Mouse (Mus musculus) CH12.LX (cell line): ENCODE results near the gene Rassf2. TPM values are rescaled to one million over a fixed set of nuclear protein-coding genes. Genes with fewer than 3 reads are reported as not detected.

Experiments used
- DNase-seq: peaks from one replicate; pipeline ENCODE4 v3.0.0-alpha.2; 2013; ENCODE audit errors: extremely low read depth
- H3K27ac ChIP-seq: 2 replicates; pipeline ENCODE4 v1.5.1; 2012; ENCODE audit warnings: low read depth, mild to moderate bottlenecking, control low read depth, moderate library complexity; ENCODE audit not compliant: insufficient read depth
- H3K27me3 ChIP-seq: replicated peaks from 2 replicates; pipeline ENCODE3; 2012; ENCODE audit warnings: inconsistent platforms
- H3K36me3 ChIP-seq, 2 experiments: replicated peaks in 1 of 2; 2 replicates each; pipeline versions ENCODE3 to v1.6.1; 2012; ENCODE audit warnings: inconsistent platforms in 1 of 2, low read length in 1 of 2, mild to moderate bottlenecking in 1 of 2, mixed read lengths in 1 of 2, moderate library complexity in 1 of 2; ENCODE audit not compliant: control insufficient read depth in 1 of 2, insufficient read depth in 1 of 2
- H3K4me1 ChIP-seq, 2 experiments: 2 replicates each; pipeline ENCODE4 v1.6.1; 2012; ENCODE audit warnings: inconsistent platforms in 1 of 2, moderate library complexity in 1 of 2; ENCODE audit not compliant: insufficient read depth in 2 of 2, control insufficient read depth in 1 of 2
- H3K4me2 ChIP-seq: 2 replicates; pipeline ENCODE4 v1.6.1; 2012; ENCODE audit warnings: low read depth, mild to moderate bottlenecking, control low read depth; ENCODE audit not compliant: poor library complexity, insufficient read depth, severe bottlenecking
- H3K4me3 ChIP-seq, 3 experiments: fragments of 150-350 bp in 1 of 3; sonication (generic) in 1 of 3; replicated peaks in 1 of 3; 2 replicates each; pipeline versions ENCODE3 to v1.5.1; 2011 to 2012; ENCODE audit warnings: low read depth in 2 of 3, low read length in 2 of 3, mild to moderate bottlenecking in 2 of 3, moderate library complexity in 2 of 3, control low read depth in 1 of 3, improper control_type of control experiment in 1 of 3, inconsistent platforms in 1 of 3, mixed read lengths in 1 of 3; ENCODE audit not compliant: poor library complexity in 1 of 3
- H3K79me2 ChIP-seq: replicated peaks from 2 replicates; pipeline ENCODE4 v1.6.1; 2012; ENCODE audit warnings: mild to moderate bottlenecking, moderate library complexity; ENCODE audit not compliant: control insufficient read depth, poor library complexity, insufficient read depth, severe bottlenecking; ENCODE audit errors: extremely low read depth
- H3K9ac ChIP-seq: 2 replicates; pipeline ENCODE4 v1.6.1; 2012; ENCODE audit warnings: low read depth, mild to moderate bottlenecking, control low read depth, moderate library complexity; ENCODE audit not compliant: insufficient read depth
- H3K9me3 ChIP-seq: replicated peaks from 2 replicates; pipeline ENCODE3; 2012; ENCODE audit warnings: low read length, inconsistent platforms, mixed read lengths
- BHLHE40 ChIP-seq: IDR thresholded peaks from 2 replicates; pipeline ENCODE4 v1.6.1; 2011; ENCODE audit warnings: mild to moderate bottlenecking, low read depth, low read length, improper control_type of control experiment
- CHD1 ChIP-seq: IDR thresholded peaks from 2 replicates; pipeline ENCODE4 v1.6.1; 2012; ENCODE audit warnings: low read depth, low read length, improper control_type of control experiment, inconsistent platforms
- CHD2 ChIP-seq: IDR thresholded peaks from 2 replicates; pipeline ENCODE4 v1.6.1; 2011; ENCODE audit warnings: low read length, improper control_type of control experiment
- CTCF ChIP-seq, 2 experiments: IDR thresholded peaks in 1 of 2; conservative IDR thresholded peaks in 1 of 2; 2 replicates each; pipeline ENCODE4 v1.5.1; 2011 to 2012; ENCODE audit warnings: low read depth in 2 of 2, low read length in 2 of 2, improper control_type of control experiment in 1 of 2, inconsistent platforms in 1 of 2, mild to moderate bottlenecking in 1 of 2, moderate library complexity in 1 of 2
- E2F4 ChIP-seq: IDR thresholded peaks from 2 replicates; pipeline ENCODE4 v1.6.1; 2011; ENCODE audit warnings: low read depth, low read length, improper control_type of control experiment; ENCODE audit not compliant: insufficient replicate concordance
- ELF1 ChIP-seq: IDR thresholded peaks from 2 replicates; pipeline ENCODE4 v1.6.1; 2014; ENCODE audit warnings: low read depth, mild to moderate bottlenecking, inconsistent platforms, low read length, improper control_type of control experiment
- EP300 ChIP-seq: IDR thresholded peaks from 2 replicates; pipeline ENCODE4 v1.6.1; 2011; ENCODE audit warnings: low read length, improper control_type of control experiment
- ETS1 ChIP-seq: conservative IDR thresholded peaks from 2 replicates; pipeline ENCODE4 v1.6.1; 2012; ENCODE audit warnings: low read depth, mild to moderate bottlenecking, inconsistent platforms, low read length, improper control_type of control experiment, moderate library complexity
- HCFC1 ChIP-seq: IDR thresholded peaks from 2 replicates; pipeline ENCODE4 v1.6.1; 2012; ENCODE audit warnings: low read depth, mild to moderate bottlenecking, inconsistent platforms, low read length, improper control_type of control experiment
- IRF4 ChIP-seq: IDR thresholded peaks from 2 replicates; pipeline ENCODE4 v1.6.1; 2014; ENCODE audit warnings: low read depth, mild to moderate bottlenecking, inconsistent platforms, low read length, improper control_type of control experiment
- JUN ChIP-seq: IDR thresholded peaks from 2 replicates; pipeline ENCODE4 v1.6.1; 2011; ENCODE audit warnings: low read depth, mild to moderate bottlenecking, low read length, improper control_type of control experiment, moderate library complexity; ENCODE audit not compliant: insufficient read depth
- JUND ChIP-seq: conservative IDR thresholded peaks from 2 replicates; pipeline ENCODE4 v1.6.1; 2011; ENCODE audit warnings: low read depth, low read length, improper control_type of control experiment
- KAT2A ChIP-seq: IDR thresholded peaks from 2 replicates; pipeline ENCODE4 v1.6.1; 2012; ENCODE audit warnings: low read length, improper control_type of control experiment, inconsistent platforms; ENCODE audit not compliant: insufficient replicate concordance
- MAFK ChIP-seq: IDR thresholded peaks from 2 replicates; pipeline ENCODE4 v1.6.1; 2011; ENCODE audit warnings: low read length, improper control_type of control experiment; ENCODE audit not compliant: insufficient replicate concordance
- MAX ChIP-seq: IDR thresholded peaks from 2 replicates; pipeline ENCODE4 v1.6.1; 2011; ENCODE audit warnings: low read length, improper control_type of control experiment
- MEF2A ChIP-seq: IDR thresholded peaks from 2 replicates; pipeline ENCODE4 v1.6.1; 2014; ENCODE audit warnings: low read depth, mild to moderate bottlenecking, inconsistent platforms, low read length, improper control_type of control experiment, borderline replicate concordance
- MYC ChIP-seq: IDR thresholded peaks from 2 replicates; pipeline ENCODE4 v1.6.1; 2011; ENCODE audit warnings: low read depth, mild to moderate bottlenecking, improper control_type of control experiment, low read length
- NELFE ChIP-seq: IDR thresholded peaks from 2 replicates; pipeline ENCODE4 v1.6.1; 2011; ENCODE audit warnings: low read depth, low read length, improper control_type of control experiment
- NRF1 ChIP-seq: IDR thresholded peaks from 2 replicates; pipeline ENCODE4 v1.6.1; 2014; ENCODE audit warnings: low read depth, mild to moderate bottlenecking, inconsistent platforms, low read length, improper control_type of control experiment, moderate library complexity
- PAX5 ChIP-seq: IDR thresholded peaks from 2 replicates; pipeline ENCODE4 v1.6.1; 2012; ENCODE audit warnings: low read length, inconsistent platforms, mixed read lengths
- POLR2A ChIP-seq: IDR thresholded peaks from 2 replicates; pipeline ENCODE4 v1.6.1; 2011; ENCODE audit warnings: low read depth, mild to moderate bottlenecking, improper control_type of control experiment, low read length
- POLR2AphosphoS2 ChIP-seq: IDR thresholded peaks from 2 replicates; pipeline ENCODE4 v1.6.1; 2011; ENCODE audit warnings: low read depth, low read length, improper control_type of control experiment
- RAD21 ChIP-seq: IDR thresholded peaks from 2 replicates; pipeline ENCODE4 v1.6.1; 2011; ENCODE audit warnings: low read depth, mild to moderate bottlenecking, low read length, improper control_type of control experiment, moderate library complexity
- RCOR1 ChIP-seq: conservative IDR thresholded peaks from 2 replicates; pipeline ENCODE4 v1.6.1; 2012; ENCODE audit warnings: low read depth, mild to moderate bottlenecking, inconsistent platforms, low read length, improper control_type of control experiment
- SMC3 ChIP-seq: IDR thresholded peaks from 2 replicates; pipeline ENCODE4 v1.6.1; 2011; ENCODE audit warnings: low read depth, low read length, improper control_type of control experiment
- TCF12 ChIP-seq: IDR thresholded peaks from 2 replicates; pipeline ENCODE4 v1.6.1; 2014; ENCODE audit warnings: low read depth, mild to moderate bottlenecking, inconsistent platforms, low read length, improper control_type of control experiment
- UBTF ChIP-seq: IDR thresholded peaks from 2 replicates; pipeline ENCODE4 v1.6.1; 2012; ENCODE audit warnings: low read depth, mild to moderate bottlenecking, inconsistent platforms, low read length, improper control_type of control experiment, moderate library complexity
- USF1 ChIP-seq: IDR thresholded peaks from 2 replicates; pipeline ENCODE4 v1.6.1; 2014; ENCODE audit warnings: low read depth, mild to moderate bottlenecking, inconsistent platforms, low read length, improper control_type of control experiment
- USF2 ChIP-seq: conservative IDR thresholded peaks from 2 replicates; pipeline ENCODE4 v1.6.1; 2011; ENCODE audit warnings: low read depth, low read length, improper control_type of control experiment
- ZC3H11A ChIP-seq: IDR thresholded peaks from 2 replicates; pipeline ENCODE4 v1.6.1; 2012; ENCODE audit warnings: low read depth, mild to moderate bottlenecking, inconsistent platforms, low read length, improper control_type of control experiment
- ZKSCAN1 ChIP-seq: IDR thresholded peaks from 2 replicates; pipeline ENCODE4 v1.6.1; 2012; ENCODE audit warnings: low read depth, inconsistent platforms, low read length, improper control_type of control experiment, borderline replicate concordance
- ZMIZ1 ChIP-seq: IDR thresholded peaks from 2 replicates; pipeline ENCODE4 v1.6.1; 2012; ENCODE audit warnings: low read depth, mild to moderate bottlenecking, inconsistent platforms, low read length, improper control_type of control experiment
- ZNF384 ChIP-seq: IDR thresholded peaks from 2 replicates; pipeline ENCODE4 v1.6.1; 2012; ENCODE audit warnings: low read depth, low read length, improper control_type of control experiment, inconsistent platforms
- dilution Hi-C: fragments of 300-500 bp; cut with MboI; formaldehyde crosslinking; loops from 2 replicates; pipeline ENCODE4 v1.14.3; 2020; ENCODE audit warnings: low sequenced_read_pairs; ENCODE audit not compliant: extremely low pct_unique_long_range_greater_than_20kb, extremely low pct_ligation_motif_present
- in situ Hi-C: fragments of 300-500 bp; cut with MboI; formaldehyde crosslinking; loops from 3 replicates; pipeline ENCODE4 v1.14.3; 2019; ENCODE audit warnings: low sequenced_read_pairs, low pct_ligation_motif_present, low pct_unique_long_range_greater_than_20kb, mixed read lengths
- polyA plus RNA-seq: library from polyadenylated mRNA; unstranded; fragments of >175 nt; gene quantifications from 2 replicates; pipeline ENCODE4 v1.2.1, GENCODE M21; 2012; ENCODE audit warnings: low read depth; ENCODE audit not compliant: insufficient read length
- total RNA-seq, 2 experiments: library from RNA; depleted of rRNA; stranded (reverse); fragments of 300-350 nt in 1 of 2; fragments of >200 nt in 1 of 2; gene quantifications; 2 replicates each; pipeline ENCODE4 v1.2.3; 2012 to 2014

The Rassf2 gene
- total and polyA plus RNA-seq, 3 experiments, result 33.8 to 61.5 (median 45.3) TPM

DNA sequence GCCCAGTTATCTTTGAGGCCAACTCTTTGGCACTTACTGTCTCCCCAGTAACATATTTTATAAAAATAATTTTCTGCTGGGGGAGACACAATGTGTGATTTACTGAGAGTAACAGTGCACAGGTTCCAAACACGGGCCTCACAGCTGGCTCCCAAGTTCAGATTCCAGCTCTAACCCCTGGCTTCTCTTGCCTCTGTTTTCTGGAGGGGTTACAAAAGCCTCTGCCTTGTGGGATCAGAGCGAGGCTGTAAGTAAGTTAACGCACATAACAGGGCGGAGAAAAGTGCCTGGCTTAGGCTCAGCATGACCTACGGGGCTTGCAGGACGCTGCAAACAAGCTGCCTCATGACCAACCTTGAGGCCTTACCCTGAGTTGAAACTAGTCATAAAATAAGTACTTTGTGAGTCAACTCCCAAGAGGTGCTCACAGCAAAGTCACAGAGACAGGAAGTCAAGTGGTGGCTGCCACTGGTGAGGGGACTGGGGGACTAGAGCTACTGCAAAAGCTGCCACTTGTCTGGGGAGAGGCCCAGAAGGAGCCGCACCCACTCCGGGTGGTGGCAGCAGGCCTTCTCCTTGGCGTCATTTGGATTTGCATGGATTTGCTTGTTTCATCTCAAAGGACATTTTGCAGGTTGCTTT, 25.4 kb downstream of the Rassf2 start (continued):
- TF ChIP-seq RAD21, result no peak; the same call in 1 of the 2 replicates
- TF ChIP-seq MYC, result peak; percentile 79
- TF ChIP-seq NELFE, result 0 out of 2 replicates have a peak, but pooled peaks have one; percentile 25
- TF ChIP-seq USF2, result no peak
- TF ChIP-seq JUND, result peak; percentile 81
- no peak for TF ChIP-seq CHD2
- TF ChIP-seq BHLHE40, result peak; percentile 69; the same call in 1 of the 2 replicates
- TF ChIP-seq USF1, result no peak
- TF ChIP-seq ELF1, result peak; percentile 84
- no peak for TF ChIP-seq ZKSCAN1
- TF ChIP-seq EP300, result peak; percentile 92
- no peak; the same call in 1 of the 2 replicates for TF ChIP-seq SMC3
- no peak for TF ChIP-seq ZNF384
- TF ChIP-seq CTCF (conservative IDR thresholded peaks at IDR 0.05 in 1 of 2, IDR thresholded peaks at IDR 0.05 in 1 of 2; ENCODE audit: low read depth in 2 of 2, low read length in 2 of 2), result no peak
- peak; percentile 54 for TF ChIP-seq POLR2A
- peak; percentile 97 for TF ChIP-seq IRF4

DNA sequence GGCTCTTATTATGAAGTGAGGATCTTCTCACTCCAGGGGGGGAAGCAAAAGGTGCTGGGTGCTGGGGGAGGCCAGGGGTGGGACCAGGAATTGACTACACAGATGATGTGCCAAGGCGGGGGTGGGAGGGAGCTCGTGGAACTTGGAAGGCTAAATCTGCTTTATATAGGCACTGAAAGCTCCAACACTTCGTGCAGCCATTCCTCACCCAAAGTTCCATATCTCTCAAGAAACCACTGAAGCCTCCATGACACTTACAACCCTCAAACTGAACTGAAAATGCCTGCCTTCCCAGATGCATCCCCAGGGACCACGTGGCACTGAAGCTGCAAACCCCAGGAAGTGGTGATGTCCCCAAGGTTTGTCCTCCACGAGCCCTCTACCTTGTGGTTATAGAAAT, 26.1 kb downstream of the Rassf2 start:
- H3K27ac ChIP-seq, result peak overlapping the region; percentile 97
- dilution Hi-C loops, result no loop called here
- peaks cover 63 to 84% of the 10 kb centered on the region in 2 experiments for H3K36me3 ChIP-seq
- no peak for TF ChIP-seq ZC3H11A
- TF ChIP-seq POLR2AphosphoS2, result no peak
- no peak for TF ChIP-seq ZKSCAN1
- TF ChIP-seq NRF1, result no peak
- TF ChIP-seq PAX5, result no peak
- TF ChIP-seq ZNF384, result no peak
- no peak for TF ChIP-seq UBTF
- TF ChIP-seq CTCF (conservative IDR thresholded peaks at IDR 0.05 in 1 of 2, IDR thresholded peaks at IDR 0.05 in 1 of 2; ENCODE audit: low read depth in 2 of 2, low read length in 2 of 2), result no peak
- peak; percentile 50 for TF ChIP-seq BHLHE40
- no peak for TF ChIP-seq RCOR1
- TF ChIP-seq CHD2, result no peak
- TF ChIP-seq TCF12, result no peak
- TF ChIP-seq IRF4, result peak; percentile 55; the same call in 1 of the 2 replicates
- no peak for TF ChIP-seq E2F4
- peak; percentile 31; the same call in 1 of the 2 replicates for TF ChIP-seq ELF1
- no peak for TF ChIP-seq RAD21
- peak; percentile 62; the same call in 1 of the 2 replicates for TF ChIP-seq EP300
- TF ChIP-seq HCFC1, result no peak
- TF ChIP-seq NELFE, result no peak
- no peak for TF ChIP-seq JUN
- TF ChIP-seq ETS1, result peak; percentile 56
- peak; percentile 12; the same call in 1 of the 2 replicates for TF ChIP-seq MEF2A
- TF ChIP-seq ZMIZ1, result no peak
- TF ChIP-seq MAFK, result 0 out of 2 replicates have a peak, but pooled peaks have one; percentile 26
- TF ChIP-seq POLR2A, result no peak
- 0 out of 2 replicates have a peak, but pooled peaks have one; percentile 34 for TF ChIP-seq KAT2A
- TF ChIP-seq MAX, result peak; percentile 93
- no peak; the same call in 1 of the 2 replicates for TF ChIP-seq USF1
- TF ChIP-seq CHD1, result no peak

More for the DNA sequence above, 26.1 kb downstream of the Rassf2 start:
- Histone ChIP-seq H3K4me3 (peak overlapping the region in 1 of 3 experiments; percentile 14), H3K4me2 (peak overlapping the region; percentile 45; the same call in 1 of the 2 replicates), H3K27me3 (no peaks in the 10 kb centered on the region), H3K79me2 (no peaks in the 10 kb centered on the region), H3K9me3 (no peaks in the 10 kb centered on the region), H3K4me1 (peaks cover 38 to 81% of the 10 kb centered on the region in 2 experiments), H3K9ac (0 out of 2 replicates have a peak overlapping the region, but pooled peaks have one; percentile 28)
- in situ Hi-C loops, result loop anchor here (5.0 to 10.0 kb wide), 2 partner anchors 58 to 111 kb away; no protein-coding TSS in a partner anchor
- peak; percentile 67 for DNase-seq
